Mouse (Mus musculus) hindbrain, embryonic 11.5 days (tissue): ENCODE data around the gene Dok1. TPM values are rescaled to one million over a fixed set of nuclear protein-coding genes. Genes with fewer than 3 reads are reported as not detected.

Experiments
- ATAC-seq: fragments of 200-750 bp; cut with Nextera tagmentation; 2 replicates; pipeline ENCODE4 v1.8.0; 2017; ENCODE audit warnings: mild to moderate bottlenecking, moderate TSS enrichment, moderate library complexity; ENCODE audit not compliant: low FRiP score
- DNase-seq: peaks from one replicate; pipeline ENCODE4 v3.0.0-alpha.2; 2015; ENCODE audit warnings: low spot score
- H3K27ac ChIP-seq: fragments of 300-500 bp; sonication (generic); 2 replicates; pipeline ENCODE4 v1.5.1; 2014; ENCODE audit warnings: mild to moderate bottlenecking, low read depth, low read length
- H3K27me3 ChIP-seq: fragments of 300-500 bp; sonication (generic); 2 replicates; pipeline ENCODE4 v1.6.1; 2014; ENCODE audit warnings: mild to moderate bottlenecking, low read length, moderate library complexity, mixed read lengths; ENCODE audit not compliant: control insufficient read depth, insufficient read depth
- H3K36me3 ChIP-seq: fragments of 300-500 bp; sonication (generic); 2 replicates; pipeline ENCODE4 v1.6.1; 2014; ENCODE audit warnings: mild to moderate bottlenecking, low read length, moderate library complexity, mixed read lengths; ENCODE audit not compliant: control insufficient read depth, insufficient read depth
- H3K4me1 ChIP-seq: fragments of 300-500 bp; sonication (generic); replicated peaks from 2 replicates; pipeline ENCODE4 v1.6.1; 2014; ENCODE audit warnings: low read length, mixed read lengths; ENCODE audit not compliant: control insufficient read depth, insufficient read depth
- H3K4me2 ChIP-seq: fragments of 300-500 bp; sonication (generic); replicated peaks from 2 replicates; pipeline ENCODE4 v1.6.1; 2014; ENCODE audit warnings: mild to moderate bottlenecking, low read depth, low read length
- H3K4me3 ChIP-seq: fragments of 300-500 bp; sonication (generic); 2 replicates; pipeline ENCODE4 v1.5.1; 2014; ENCODE audit warnings: low read depth, low read length
- H3K9ac ChIP-seq: fragments of 300-500 bp; sonication (generic); 2 replicates; pipeline ENCODE4 v1.6.1; 2014; ENCODE audit warnings: low read depth, low read length
- H3K9me3 ChIP-seq: fragments of 300-500 bp; sonication (generic); 2 replicates; pipeline ENCODE4 v1.6.1; 2016; ENCODE audit warnings: low read length; ENCODE audit not compliant: control insufficient read depth
- WGBS: fragments of 180-500 bp; shearing (Covaris S2); extraction: QIAGEN DNeasy Blood & Tissue Kit; methylation state at CpG from one replicate; pipeline ENCODE4 v1.1.7; 2014; 5-methylcytosine and 5-hydroxymethylcytosine counted together
- polyA plus RNA-seq: library from polyadenylated mRNA; unstranded; fragments of >200 nt; fragmentation: Nextera tagmentation; extraction: Ambion mirVana; gene quantifications from 2 replicates; pipeline ENCODE4 v1.2.1, GENCODE M21; 2014

Gene Dok1
- polyA plus RNA-seq, 1 experiment from 2014 or later, result 6.6 TPM

DNA sequence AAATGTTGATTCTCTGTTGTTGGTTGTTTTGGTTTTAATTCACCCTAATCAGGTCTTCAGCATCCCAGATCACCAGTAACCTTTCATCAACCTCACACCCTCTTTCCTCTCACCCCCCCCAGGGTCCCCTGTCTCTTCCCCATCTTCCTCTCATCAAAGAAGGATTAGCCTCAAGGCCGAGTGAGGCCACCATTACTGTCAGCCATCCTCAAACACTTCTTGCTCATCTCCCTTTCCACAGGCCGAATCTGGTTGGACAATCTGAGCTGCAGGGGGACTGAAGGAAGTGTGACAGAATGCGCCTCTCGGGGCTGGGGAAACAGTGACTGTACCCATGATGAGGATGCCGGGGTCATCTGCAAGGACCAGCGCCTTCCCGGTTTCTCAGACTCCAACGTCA, 3.9 kb upstream of the Dok1 start:
- H3K9ac ChIP-seq, result no peak overlapping the region
- H3K27me3 ChIP-seq, result peaks cover 13% of the 10 kb centered on the region
- no peak for DNase-seq
- 82% methylated on average over 8 of the region's 8 CpGs for WGBS
- no peak overlapping the region for H3K27ac ChIP-seq
- ATAC-seq, result no peak
- no peak overlapping the region for H3K4me3 ChIP-seq
- H3K9me3 ChIP-seq, result no peaks in the 10 kb centered on the region
- no peak overlapping the region for H3K4me2 ChIP-seq
- no peaks in the 10 kb centered on the region for H3K36me3 ChIP-seq
- peaks cover 8% of the 10 kb centered on the region for H3K4me1 ChIP-seq

- peak overlapping the region; percentile 56; the same call in 1 of the 2 replicates for H3K9ac ChIP-seq
- H3K27ac ChIP-seq, result peak overlapping the region; percentile 5; the same call in 1 of the 2 replicates
- no peaks in the 10 kb centered on the region for H3K36me3 ChIP-seq
- no peak for ATAC-seq
- 15% methylated on average over 5 of the region's 5 CpGs for WGBS
- H3K9me3 ChIP-seq, result no peaks in the 10 kb centered on the region
- H3K4me3 ChIP-seq, result peak overlapping the region; percentile 51
- no peak for DNase-seq
- H3K27me3 ChIP-seq, result peaks cover 34% of the 10 kb centered on the region
- peak overlapping the region; percentile 81 for H3K4me2 ChIP-seq
- peaks cover 8% of the 10 kb centered on the region for H3K4me1 ChIP-seq
Measured at GRCm38 (mm10) chr6:83034463-83035055, 1.3 kb upstream of the Dok1 start.

GRCm38 (mm10) chr6:83032769-83033191, 491 bp downstream of the Dok1 start:
- ATAC-seq (peak; percentile 58), DNase-seq (peak; percentile 73)
- Histone ChIP-seq H3K9ac (peak overlapping the region; percentile 56), H3K27ac (no peak overlapping the region), H3K4me2 (peak overlapping the region; percentile 81), H3K36me3 (no peaks in the 10 kb centered on the region), H3K4me3 (peak overlapping the region; percentile 51), H3K27me3 (peaks cover 38% of the 10 kb centered on the region), H3K4me1 (peaks cover 3% of the 10 kb centered on the region; the same call in 1 of the 2 replicates), H3K9me3 (no peaks in the 10 kb centered on the region)
- WGBS, result under 1% methylated on average over 31 of the region's 31 CpGs

- no peaks in the 10 kb centered on the region for H3K9me3 ChIP-seq
- DNase-seq (peak; percentile 26), ATAC-seq (no peak)
- H3K36me3 ChIP-seq, result no peaks in the 10 kb centered on the region
- peak overlapping the region; percentile 81 for H3K4me2 ChIP-seq
- H3K27ac ChIP-seq, result no peak overlapping the region
- peak overlapping the region; percentile 51 for H3K4me3 ChIP-seq
- WGBS, result 17% methylated on average over 18 of the region's 18 CpGs
- no peak overlapping the region for H3K9ac ChIP-seq
- peaks cover 38% of the 10 kb centered on the region for H3K27me3 ChIP-seq
- peaks cover 3% of the 10 kb centered on the region; the same call in 1 of the 2 replicates for H3K4me1 ChIP-seq
Measured at GRCm38 (mm10) chr6:83031921-83032590, 1.2 kb downstream of the Dok1 start.

DNA sequence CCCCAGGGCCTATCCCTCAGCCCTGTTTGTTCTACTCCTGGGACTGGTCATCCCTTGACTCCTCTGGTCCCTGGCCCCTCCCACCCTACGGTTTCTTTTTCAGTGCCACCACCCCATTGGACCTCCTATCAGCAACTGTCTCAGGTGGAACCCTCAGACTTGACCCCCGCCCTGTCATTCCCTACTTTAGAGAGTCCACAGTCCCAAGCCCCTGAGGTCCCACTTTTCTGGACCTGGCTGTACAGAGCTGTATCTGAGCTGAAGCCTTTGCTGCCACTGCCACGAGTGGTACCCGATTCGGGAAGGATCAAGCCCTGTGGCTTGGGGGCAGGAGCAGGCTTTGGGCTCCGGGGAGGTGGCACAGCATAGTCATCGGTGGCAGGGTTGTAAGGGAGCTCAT, 2.2 kb downstream of the Dok1 start:
- Histone ChIP-seq H3K4me1 (peaks cover 3% of the 10 kb centered on the region; the same call in 1 of the 2 replicates), H3K9me3 (no peaks in the 10 kb centered on the region), H3K4me3 (no peak overlapping the region), H3K27ac (no peak overlapping the region), H3K36me3 (no peaks in the 10 kb centered on the region), H3K27me3 (peaks cover 38% of the 10 kb centered on the region), H3K4me2 (no peak overlapping the region), H3K9ac (no peak overlapping the region)
- ATAC-seq, result no peak
- 59% methylated on average over 7 of the region's 7 CpGs for WGBS
- no peak for DNase-seq

GRCm38 (mm10) chr6:83029777-83030176, 3.5 kb downstream of the Dok1 start:
- ATAC-seq, result no peak
- no peaks in the 10 kb centered on the region for H3K36me3 ChIP-seq
- no peak overlapping the region for H3K4me2 ChIP-seq
- no peak overlapping the region for H3K4me3 ChIP-seq
- DNase-seq, result no peak
- H3K27me3 ChIP-seq, result peaks cover 36% of the 10 kb centered on the region
- no peak overlapping the region for H3K27ac ChIP-seq
- H3K9ac ChIP-seq, result no peak overlapping the region
- no peaks in the 10 kb centered on the region for H3K9me3 ChIP-seq
- peaks cover 3% of the 10 kb centered on the region; the same call in 1 of the 2 replicates for H3K4me1 ChIP-seq
- WGBS, result 24% methylated on average over 10 of the region's 10 CpGs

- 74% methylated on average over 6 of the region's 9 CpGs for WGBS
- no peaks in the 10 kb centered on the region; the same call in 1 of the 2 replicates for H3K4me1 ChIP-seq
- no peak overlapping the region for H3K4me2 ChIP-seq
- no peaks in the 10 kb centered on the region for H3K9me3 ChIP-seq
- H3K4me3 ChIP-seq, result no peak overlapping the region
- no peak for ATAC-seq
- H3K9ac ChIP-seq, result no peak overlapping the region
- H3K27me3 ChIP-seq, result peaks cover 30% of the 10 kb centered on the region
- DNase-seq, result no peak
- H3K36me3 ChIP-seq, result no peaks in the 10 kb centered on the region
- H3K27ac ChIP-seq, result no peak overlapping the region
Measured at GRCm38 (mm10) chr6:83027706-83028105, 5.6 kb downstream of the Dok1 start.

DNA sequence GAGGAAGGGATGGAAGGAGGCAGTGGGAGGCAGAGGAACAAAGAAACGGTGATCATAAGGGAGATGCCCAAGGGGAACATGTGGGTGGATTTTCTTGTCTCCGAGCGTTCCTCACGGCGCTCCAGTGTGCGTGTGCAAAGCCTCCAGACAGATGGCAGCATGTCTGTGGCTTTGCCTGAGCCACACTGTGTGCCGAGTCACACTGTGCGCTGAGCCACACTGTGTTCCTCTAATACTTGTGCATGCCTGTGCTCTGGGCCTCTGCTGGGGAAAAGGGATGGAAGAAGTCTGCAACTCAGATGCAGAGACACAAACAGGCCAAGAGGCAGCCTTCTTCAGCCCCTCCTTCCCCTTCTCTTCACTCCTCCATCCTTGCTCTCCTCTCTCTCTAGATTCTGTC, 6.0 kb downstream of the Dok1 start:
- Histone ChIP-seq H3K27me3 (peaks cover 26% of the 10 kb centered on the region), H3K4me1 (no peaks in the 10 kb centered on the region; the same call in 1 of the 2 replicates), H3K27ac (no peak overlapping the region), H3K4me3 (no peak overlapping the region), H3K4me2 (no peak overlapping the region), H3K36me3 (no peaks in the 10 kb centered on the region), H3K9ac (no peak overlapping the region), H3K9me3 (no peaks in the 10 kb centered on the region)
- ATAC-seq (no peak), DNase-seq (no peak)
- WGBS, result 66% methylated on average over 8 of the region's 8 CpGs

DNA sequence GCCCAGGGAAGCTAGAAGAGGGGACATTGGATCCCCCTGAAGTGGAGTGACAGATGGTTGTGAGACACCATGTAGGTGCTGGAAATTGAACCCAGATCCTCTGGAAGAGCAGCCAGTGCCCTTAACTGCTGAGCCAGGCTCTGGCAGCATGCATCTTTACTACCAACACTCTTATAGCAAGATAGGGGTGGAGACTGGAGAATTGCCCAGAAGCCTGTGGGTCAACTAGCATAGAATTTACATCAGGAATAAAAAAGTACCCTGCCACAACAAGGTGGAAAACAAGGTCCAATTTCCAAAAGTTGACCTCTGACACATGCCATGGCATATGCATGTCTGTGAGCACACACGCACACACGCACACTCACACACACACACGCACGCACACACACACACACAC, 8.1 kb downstream of the Dok1 start:
- DNase-seq (no peak), ATAC-seq (no peak)
- Histone ChIP-seq H3K9ac (no peak overlapping the region), H3K36me3 (no peaks in the 10 kb centered on the region), H3K4me1 (no peaks in the 10 kb centered on the region), H3K4me2 (no peak overlapping the region), H3K27me3 (peaks cover 6% of the 10 kb centered on the region), H3K27ac (no peak overlapping the region), H3K9me3 (no peaks in the 10 kb centered on the region), H3K4me3 (no peak overlapping the region)
- 88% methylated on average over 2 of the region's 4 CpGs for WGBS
